Mouse (Mus musculus) adrenal gland, adult (tissue): ENCODE measurements at regions not wholly inside any gene's neighbourhood (a gene's known extent, or its start where the extent isn't known, plus 50 kb on each side); places are given as distances from the start of the nearest gene placed in this dataset.
"Not testable (repeated sequence)": the region's sequence is repeated elsewhere in the genome, so short reads cannot be mapped to it uniquely, and the experiment has no call there.

Experiments used
- DNase-seq, 2 experiments: peaks; one replicate each; pipeline ENCODE4 v3.0.0; 2022 to 2023; ENCODE audit warnings: low spot score in 1 of 2; ENCODE audit not compliant: inconsistent age in 2 of 2

- DNase-seq = no peak
Measured at GRCm38 (mm10) chr10:85242701-85243100, 57.8 kb upstream of the Cry1 start.

DNA sequence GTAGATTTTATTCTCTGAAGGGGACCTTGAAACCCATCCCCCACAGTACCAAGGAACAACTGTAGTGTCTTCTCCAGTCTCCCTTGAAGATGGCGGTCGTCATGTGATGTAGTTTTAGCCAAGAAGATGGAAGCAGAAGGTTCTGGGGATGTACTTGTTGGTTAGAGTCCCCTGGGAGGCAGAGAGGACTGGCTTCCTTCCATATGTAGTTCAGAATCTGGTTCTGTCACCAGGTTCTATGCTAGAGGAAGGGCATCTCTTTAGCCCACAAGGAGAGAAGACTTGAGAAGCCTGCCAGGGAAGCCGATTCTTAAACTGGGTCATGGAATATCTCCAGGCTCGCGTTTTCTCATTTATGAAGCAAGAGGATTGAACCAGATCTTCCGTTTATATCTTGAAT lies 58.7 kb upstream of the Cry1 start:
- DNase-seq = no peak

DNA sequence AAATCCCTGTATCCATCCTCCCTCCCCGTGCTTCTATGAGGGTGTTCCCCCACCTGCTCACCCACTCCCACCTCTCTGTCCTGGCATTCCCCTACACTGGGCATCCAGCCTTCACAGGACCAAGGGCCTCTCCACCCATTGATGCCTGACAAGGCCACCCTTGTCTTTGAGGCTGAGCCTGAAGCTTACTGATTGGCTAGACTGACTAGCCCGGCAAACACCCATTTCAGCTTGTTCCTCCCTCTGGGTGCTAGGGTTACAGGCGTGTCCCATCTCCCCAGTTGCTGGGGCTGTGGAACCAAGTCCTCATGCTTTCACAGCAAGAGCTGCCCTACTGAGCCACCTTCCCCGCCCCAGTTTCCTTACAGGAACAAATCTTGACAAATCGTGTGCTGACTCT lies 80.9 kb upstream of the Cry1 start:
- no peak for DNase-seq

GRCm38 (mm10) chr10:85266148-85266547 lies 81.3 kb upstream of the Cry1 start:
- DNase-seq = no peak

DNA sequence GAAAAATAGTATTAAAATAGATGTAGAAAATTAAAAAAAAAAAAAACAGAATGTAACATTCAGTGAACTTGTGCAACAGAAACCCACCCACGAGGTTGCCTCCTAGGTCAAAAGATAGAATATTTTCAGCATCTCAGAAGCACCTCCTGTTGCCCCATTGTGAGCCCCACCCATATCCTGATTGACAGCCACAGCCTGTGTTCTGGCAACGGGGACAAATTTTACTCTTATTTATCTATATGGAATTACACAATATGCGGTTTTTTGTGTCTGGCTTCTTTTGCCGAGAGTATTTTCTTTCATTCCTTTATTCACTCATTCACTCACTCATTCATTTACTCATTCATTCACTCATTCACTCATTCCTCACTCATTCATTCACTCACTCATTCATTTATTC lies 81.9 kb upstream of the Cry1 start:
- DNase-seq = no peak

DNA sequence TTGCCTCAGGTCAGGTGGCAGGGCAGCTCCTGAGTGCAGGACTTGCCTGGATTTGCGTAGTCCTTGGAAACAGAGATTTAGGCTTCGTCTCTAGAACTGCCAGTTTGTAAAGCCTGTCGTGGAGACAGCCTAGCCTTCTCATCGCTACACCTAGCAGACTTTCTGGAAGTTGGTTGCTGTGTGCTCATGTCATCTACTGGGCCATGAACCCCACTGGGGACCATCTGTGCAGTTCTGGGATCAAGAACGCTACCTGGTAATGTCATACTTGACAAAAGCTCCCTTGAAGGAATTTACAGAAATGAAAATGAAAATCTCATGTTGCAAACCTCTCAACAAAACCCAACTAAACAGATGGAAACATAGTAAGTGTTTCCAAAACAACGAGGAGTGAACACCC lies 85.3 kb upstream of the Cry1 start:
- DNase-seq = no peak

DNA sequence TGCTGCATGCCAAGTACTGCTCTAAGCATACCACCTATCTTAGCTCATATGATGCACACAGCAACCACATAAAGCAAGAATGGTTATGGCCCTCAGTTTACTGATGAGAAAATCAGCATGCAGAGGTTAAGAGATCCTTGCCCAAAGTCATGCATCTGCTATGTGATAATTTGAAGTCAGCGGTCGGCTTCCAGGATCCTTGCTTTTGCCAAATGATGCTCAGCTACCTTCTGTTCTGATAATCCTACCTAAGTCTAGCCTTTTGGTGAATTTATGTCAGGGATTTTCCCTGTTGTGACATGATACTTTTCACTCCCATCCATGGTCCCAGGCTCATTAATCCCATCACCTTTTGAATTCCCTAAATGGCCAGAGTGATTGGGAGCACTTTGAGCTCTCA lies 91.9 kb upstream of the Cry1 start:
- DNase-seq = no peak

DNA sequence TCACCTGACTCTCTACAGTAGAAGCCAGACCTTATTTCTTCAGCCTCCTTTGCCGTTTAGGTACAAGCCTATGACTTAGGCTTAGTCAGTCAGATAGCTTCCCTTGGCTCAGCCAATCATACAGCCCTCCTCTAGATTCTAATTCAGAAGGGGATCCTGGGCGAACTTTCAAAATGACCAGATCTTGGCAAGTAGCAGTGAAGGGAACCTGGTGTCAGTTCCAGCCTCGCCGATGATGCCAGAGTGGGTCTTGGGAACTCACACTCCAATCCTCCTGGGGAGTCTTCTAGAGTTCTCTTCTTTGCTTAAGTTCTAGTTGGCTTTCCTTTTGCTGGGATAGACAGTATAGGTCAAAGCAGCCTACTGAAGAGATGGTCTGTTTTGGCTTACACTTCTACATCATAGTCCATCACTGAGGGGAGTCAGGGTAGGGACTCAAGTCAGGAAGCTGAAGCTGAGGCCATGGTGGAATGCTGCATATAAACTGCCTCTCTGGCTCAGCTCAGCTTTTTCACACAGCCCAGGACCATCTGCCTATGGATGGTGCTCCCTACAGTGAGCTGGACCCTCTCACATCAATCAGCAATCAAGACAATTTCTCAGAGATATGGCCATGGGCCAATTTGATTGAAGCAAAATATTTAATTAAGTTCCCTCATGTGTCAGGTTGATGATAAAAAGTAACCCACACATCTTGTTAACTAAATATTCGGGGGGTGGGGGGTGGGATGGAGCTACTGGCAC lies 94.7 kb upstream of the Btbd11 start:
- no peak for DNase-seq

DNA sequence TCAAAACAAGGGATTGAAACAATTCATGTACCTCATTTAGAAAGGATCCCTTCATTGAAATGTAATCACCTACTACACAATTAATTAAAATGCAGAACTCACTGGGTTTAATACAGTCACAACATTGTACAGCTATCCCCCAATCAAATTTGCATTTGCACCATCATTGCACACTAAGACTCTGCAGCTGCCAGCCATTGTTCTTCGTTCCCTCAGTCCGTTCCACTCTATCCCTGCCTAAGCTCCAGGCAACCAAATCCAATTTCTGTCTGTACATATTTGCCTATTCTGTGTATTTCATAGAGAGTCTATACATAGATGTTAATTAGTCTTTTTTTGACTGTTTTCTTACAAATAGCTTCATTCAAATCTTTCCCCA lies 94.1 kb upstream of the Btbd11 start:
- DNase-seq = no peak

DNA sequence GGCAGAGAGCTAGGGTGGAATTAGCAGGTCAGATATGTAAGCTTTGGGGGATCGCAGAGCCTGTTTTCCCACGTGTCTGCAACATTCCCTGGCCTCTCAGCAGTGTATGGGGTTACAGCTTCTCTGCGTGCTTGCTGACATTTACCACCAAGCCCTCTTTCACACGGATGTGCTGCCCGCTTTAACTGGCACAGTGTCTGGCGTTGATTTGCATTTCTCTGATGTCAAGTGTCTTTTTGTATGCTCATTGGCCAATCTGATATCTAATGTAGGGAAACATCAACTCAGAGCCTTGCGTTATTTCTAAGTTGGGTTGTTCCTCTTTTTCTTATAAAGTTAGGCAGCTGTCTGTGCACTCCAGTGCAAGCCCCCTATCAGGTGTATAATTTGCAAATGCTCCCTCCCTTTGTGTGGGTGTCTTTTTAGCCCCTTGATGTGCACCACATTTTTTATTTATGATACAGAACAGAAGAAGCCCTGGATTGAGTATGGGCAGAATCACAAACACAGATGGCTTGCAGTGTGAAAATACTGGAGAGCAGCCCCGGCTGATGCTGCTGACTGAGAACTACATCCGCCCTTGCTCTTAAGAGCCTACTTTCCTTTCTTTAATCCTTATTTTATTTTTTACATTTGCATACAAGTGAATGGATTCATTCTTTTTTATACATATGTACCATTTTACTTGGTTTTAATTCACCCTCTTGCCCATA lies 93.4 kb upstream of the Btbd11 start:
- DNase-seq = no peak

DNA sequence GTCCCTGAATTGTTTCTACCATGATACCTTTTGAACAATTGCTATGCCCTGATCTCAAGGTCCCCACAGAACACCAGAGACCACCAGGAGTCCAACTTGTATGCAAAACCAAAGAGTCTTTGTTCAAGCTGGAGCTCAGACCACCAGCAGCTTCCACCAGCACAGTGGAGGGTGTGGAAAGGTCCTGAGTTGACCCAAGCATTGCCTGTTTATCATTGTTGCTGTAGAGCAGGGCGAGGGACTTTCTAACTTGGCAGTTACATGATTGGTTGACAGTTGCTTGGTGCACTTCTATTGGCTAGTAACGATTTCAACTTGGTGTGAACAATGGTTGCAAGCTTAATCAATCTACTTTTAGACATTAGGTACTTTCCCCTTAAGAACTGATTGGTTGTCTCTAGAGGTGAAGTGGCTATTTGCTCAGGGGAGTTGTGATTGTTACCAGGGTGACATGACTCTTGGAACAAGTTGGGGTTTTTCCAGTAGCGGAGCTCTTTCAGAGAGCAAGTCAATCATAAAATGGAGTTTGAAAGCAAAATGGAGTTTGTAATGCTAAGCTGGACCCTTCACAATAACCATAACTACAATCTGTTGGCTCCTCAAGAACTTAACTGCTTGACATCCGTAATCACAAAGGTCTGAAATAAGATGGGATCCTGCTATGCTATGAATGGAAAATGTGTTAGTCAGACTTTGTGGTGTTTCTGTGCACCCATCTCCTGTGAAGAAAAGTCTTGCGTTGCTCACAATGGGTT lies 91.3 kb upstream of the Btbd11 start:
- DNase-seq = no peak

GRCm38 (mm10) chr10:85311781-85312180 lies 74.8 kb upstream of the Btbd11 start:
- DNase-seq = no peak

DNA sequence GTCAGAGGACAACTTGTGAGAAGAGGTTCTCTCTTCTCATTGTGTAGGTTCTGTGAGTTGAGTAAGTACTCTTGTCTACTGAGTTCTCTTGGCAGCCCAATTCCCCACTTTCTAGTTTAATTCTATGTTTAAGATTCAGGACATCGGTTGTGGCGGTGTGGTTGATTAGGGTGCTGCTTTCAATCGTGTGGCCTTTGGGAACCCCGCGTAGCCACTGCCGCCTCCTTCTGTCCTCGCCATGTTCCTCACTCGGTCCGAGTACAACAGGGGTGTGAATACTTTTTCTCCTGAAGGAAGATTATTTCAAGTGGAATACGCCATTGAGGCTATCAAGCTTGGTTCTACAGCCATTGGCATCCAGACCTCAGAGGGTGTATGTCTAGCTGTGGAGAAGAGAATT lies 73.3 kb upstream of the Btbd11 start:
- DNase-seq = not testable (repeated sequence)

DNA sequence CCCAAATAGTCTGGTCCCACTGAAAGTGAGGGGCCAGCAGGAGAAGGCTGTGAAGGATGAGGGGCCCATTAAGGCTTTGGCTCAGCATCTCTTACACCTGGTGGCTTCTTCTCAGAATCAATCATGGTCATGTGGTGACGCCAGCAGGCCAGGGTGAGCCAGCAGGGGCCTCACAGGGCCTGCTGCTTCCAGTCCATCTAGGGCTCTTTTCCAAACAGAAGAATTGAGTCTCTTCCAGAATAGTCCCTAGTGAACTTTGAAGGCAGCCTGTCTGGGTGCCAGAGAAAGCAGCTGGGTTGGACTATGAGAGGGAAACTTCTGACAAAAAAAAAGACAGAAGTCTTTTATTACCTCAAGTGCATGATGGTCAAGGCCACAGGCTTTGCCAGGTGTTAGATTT lies 65.6 kb upstream of the Btbd11 start:
- DNase-seq = no peak

- DNase-seq = no peak
Measured at GRCm38 (mm10) chr10:85322280-85322679, 64.3 kb upstream of the Btbd11 start.

DNA sequence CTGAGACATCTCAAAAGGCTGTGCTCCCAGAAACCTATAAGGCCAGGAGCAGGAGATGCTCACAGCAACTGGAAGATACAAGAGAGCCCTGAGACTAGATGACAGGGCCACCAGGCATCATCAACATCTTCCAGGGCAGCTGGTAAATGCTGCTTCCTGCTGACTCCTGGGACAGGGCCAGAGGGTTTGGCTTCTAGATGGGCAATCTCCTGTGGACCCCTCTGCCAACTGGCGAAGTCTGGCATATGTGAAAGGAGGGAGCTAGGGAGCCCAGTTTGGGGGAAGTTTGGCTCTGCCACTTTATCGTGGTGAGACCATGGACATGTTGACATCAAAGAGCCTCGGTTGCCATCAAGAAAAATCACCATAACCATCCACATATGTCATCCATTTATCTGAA lies 57.2 kb upstream of the Btbd11 start:
- DNase-seq = no peak

- DNase-seq = peak in 1 of 2 experiments; percentile 23
Measured at GRCm38 (mm10) chr10:85330938-85331691, 55.5 kb upstream of the Btbd11 start.
